Mouse (Mus musculus) bone marrow macrophage, adult 2 months (primary cell): Measurements from ENCODE around the gene Cnpy1. TPM values are rescaled to one million over a fixed set of nuclear protein-coding genes. Genes with fewer than 3 reads are reported as not detected.

Experiments used
- H3K27ac ChIP-seq: 2 replicates; pipeline ENCODE4 v1.5.1; 2012; ENCODE audit warnings: low read depth, low read length; ENCODE audit not compliant: insufficient read depth
- H3K4me1 ChIP-seq: 2 replicates; pipeline ENCODE4 v1.6.1; 2012; ENCODE audit warnings: low read length; ENCODE audit not compliant: control insufficient read depth, insufficient read depth
- H3K4me3 ChIP-seq: 2 replicates; pipeline ENCODE4 v1.5.1; 2012; ENCODE audit warnings: mild to moderate bottlenecking, low read length, moderate library complexity; ENCODE audit not compliant: insufficient read depth
- CTCF ChIP-seq: IDR thresholded peaks from 2 replicates; pipeline ENCODE4 v1.5.1; 2012; ENCODE audit warnings: low read depth, mild to moderate bottlenecking, low read length, moderate library complexity
- POLR2A ChIP-seq: IDR thresholded peaks from 2 replicates; pipeline ENCODE4 v1.6.1; 2012; ENCODE audit warnings: mild to moderate bottlenecking, low read depth, low read length, borderline replicate concordance
- polyA plus RNA-seq: library from polyadenylated mRNA; stranded (reverse); fragments of >200 nt; gene quantifications from 2 replicates; pipeline ENCODE4 v1.2.4, GENCODE M21; 2012; ENCODE audit not compliant: missing spikeins, insufficient read depth, insufficient read length

Cnpy1 gene
- polyA plus RNA-seq, 1 experiment = not detected

DNA sequence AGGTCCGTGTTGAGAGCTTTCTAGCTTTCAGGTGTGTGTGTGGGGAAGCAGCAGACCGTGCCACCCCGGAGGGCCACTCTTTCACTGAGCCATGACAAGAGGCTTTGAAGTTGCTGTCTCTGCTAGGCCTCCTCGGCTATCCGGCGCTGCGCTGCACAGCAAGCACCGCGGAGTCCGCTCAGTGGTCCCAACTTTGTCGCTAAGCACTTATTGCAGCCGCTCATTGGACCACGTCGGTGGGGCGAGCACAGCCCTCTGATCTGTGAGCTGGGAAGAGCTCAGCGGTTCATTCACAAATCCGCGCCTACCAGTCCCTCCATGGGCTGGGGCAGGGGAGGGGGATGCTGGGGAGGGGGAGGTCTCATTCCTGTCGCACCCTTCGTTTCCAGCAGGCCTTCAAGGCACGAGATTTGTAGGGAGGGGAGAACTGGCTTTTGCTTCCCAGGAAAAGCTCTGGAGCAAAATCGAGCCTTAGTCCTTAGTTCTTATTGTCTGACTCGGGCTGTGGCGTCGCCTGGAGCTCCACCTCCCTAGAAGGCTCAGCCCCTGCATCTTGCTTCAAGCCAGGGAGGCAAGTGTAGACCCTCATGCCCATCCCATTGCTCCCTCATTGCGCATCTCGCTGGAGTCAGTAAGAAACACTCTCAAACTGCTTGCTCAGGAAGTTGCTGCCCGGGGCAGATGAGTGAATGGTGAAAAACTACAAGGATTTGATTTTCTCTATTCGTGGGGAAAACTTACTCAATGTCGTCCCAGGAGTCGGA, 87.1 kb downstream of the Cnpy1 start:
- H3K4me1 ChIP-seq = no peaks in the 10 kb centered on the region
- no peak overlapping the region for H3K4me3 ChIP-seq
- no peak overlapping the region for H3K27ac ChIP-seq
- no peak for TF ChIP-seq CTCF
- TF ChIP-seq POLR2A = no peak

DNA sequence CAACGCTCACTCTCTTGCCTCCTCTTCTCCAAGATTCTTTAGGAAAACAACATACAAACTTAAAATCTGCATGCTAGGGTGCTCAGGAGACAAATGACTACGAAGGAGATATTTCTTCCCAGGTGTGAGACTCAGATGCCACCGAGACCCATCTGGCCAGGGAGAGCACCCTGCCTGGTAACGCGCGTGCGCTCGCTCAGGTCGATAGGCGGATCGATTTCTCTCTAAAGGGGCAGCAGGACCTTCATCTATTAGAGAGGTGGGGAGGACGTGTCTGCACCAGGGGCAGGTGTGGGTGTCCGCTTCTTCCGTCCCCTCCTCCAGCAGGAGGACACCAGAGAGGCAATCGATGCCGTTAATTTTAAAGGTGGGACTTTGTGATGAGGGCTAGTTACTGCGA, 87.8 kb downstream of the Cnpy1 start:
- no peak overlapping the region for H3K4me3 ChIP-seq
- TF ChIP-seq POLR2A (no peak), CTCF (no peak)
- no peak overlapping the region for H3K27ac ChIP-seq
- no peaks in the 10 kb centered on the region for H3K4me1 ChIP-seq

DNA sequence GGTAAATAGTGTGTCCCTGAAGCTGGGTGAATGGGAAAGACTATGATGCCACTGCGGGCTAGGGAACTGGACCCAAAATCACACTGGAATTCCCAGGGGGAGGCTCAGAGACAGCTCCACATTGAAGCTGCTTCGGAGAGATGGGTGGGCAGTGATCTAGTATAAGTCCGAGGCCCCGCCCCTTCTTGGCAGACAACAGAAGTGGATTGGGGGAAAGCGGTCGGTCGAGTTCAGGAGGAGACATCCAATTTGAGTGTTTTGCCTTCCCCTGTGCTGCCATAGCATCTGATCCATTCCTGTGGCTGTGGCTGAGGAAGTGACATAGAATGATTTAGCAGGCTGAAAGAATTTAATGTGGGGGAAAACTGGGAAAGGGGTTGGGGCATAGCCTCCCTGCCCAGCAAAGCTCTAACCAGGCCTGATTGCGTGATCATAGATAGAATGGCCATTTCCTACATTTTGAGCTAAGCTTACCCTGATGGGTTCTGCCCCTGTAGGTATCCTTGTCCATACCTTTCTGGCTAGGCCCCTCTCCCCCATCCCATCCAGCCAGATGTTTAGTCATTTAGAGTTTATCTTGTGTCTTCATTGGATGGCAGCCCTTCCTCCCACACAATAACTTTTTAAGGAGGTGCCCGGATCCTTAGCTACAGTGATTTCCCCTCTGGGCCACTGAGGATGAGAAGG, 88.4 kb downstream of the Cnpy1 start:
- Histone ChIP-seq H3K27ac (no peak overlapping the region), H3K4me3 (no peak overlapping the region), H3K4me1 (no peaks in the 10 kb centered on the region)
- TF ChIP-seq CTCF = no peak
- TF ChIP-seq POLR2A = no peak

Other genes with a start within 250 kb of the Cnpy1 start
- 37.4 and 40.7 TPM in 2 replicates for gene Insig1, start 174.4 kb downstream of the Cnpy1 start, polyA plus RNA-seq
- gene En2, start 80.1 kb downstream of the Cnpy1 start, polyA plus RNA-seq = not detected in 2 replicates
- 39.2 and 42.6 TPM in 2 replicates for gene Rbm33, start 71.3 kb upstream of the Cnpy1 start, polyA plus RNA-seq
- not detected in 2 replicates for gene Shh, start 221.4 kb upstream of the Cnpy1 start, polyA plus RNA-seq